Mouse (Mus musculus) forebrain, embryonic 14.5 days (tissue): ENCODE data around the gene Parp6. TPM values are rescaled to one million over a fixed set of nuclear protein-coding genes. Genes with fewer than 3 reads are reported as not detected.

Experiments
- ATAC-seq: fragments of 200-750 bp; cut with Nextera tagmentation; 2 replicates; pipeline ENCODE4 v1.8.0; 2017; ENCODE audit warnings: mild to moderate bottlenecking, moderate library complexity
- DNase-seq: peaks from one replicate; pipeline ENCODE4 v3.0.0-alpha.2; 2015; ENCODE audit warnings: low spot score
- H3K27ac ChIP-seq: fragments of 300-500 bp; sonication (generic); 2 replicates; pipeline ENCODE4 v1.5.1; 2014; ENCODE audit warnings: low read depth, mild to moderate bottlenecking, control low read depth, low read length, moderate library complexity
- H3K27me3 ChIP-seq: fragments of 300-500 bp; sonication (generic); replicated peaks from 2 replicates; pipeline ENCODE4 v1.6.1; 2014; ENCODE audit warnings: low read length, control low read depth, mixed read lengths; ENCODE audit not compliant: control insufficient read depth, insufficient read depth
- H3K36me3 ChIP-seq: fragments of 300-500 bp; sonication (generic); 2 replicates; pipeline ENCODE4 v1.6.1; 2014; ENCODE audit warnings: low read length, control low read depth; ENCODE audit not compliant: control insufficient read depth, insufficient read depth
- H3K4me1 ChIP-seq: fragments of 300-500 bp; sonication (generic); 2 replicates; pipeline ENCODE4 v1.6.1; 2014; ENCODE audit warnings: antibody characterized with exemption, low read length, control low read depth; ENCODE audit not compliant: control insufficient read depth, insufficient read depth
- H3K4me2 ChIP-seq: fragments of 300-500 bp; sonication (generic); 2 replicates; pipeline ENCODE4 v1.6.1; 2014; ENCODE audit warnings: mild to moderate bottlenecking, control low read depth, low read length
- H3K4me3 ChIP-seq: fragments of 300-500 bp; sonication (generic); 2 replicates; pipeline ENCODE4 v1.5.1; 2014; ENCODE audit warnings: low read depth, low read length, control low read depth
- H3K9ac ChIP-seq: fragments of 300-500 bp; sonication (generic); 2 replicates; pipeline ENCODE4 v1.6.1; 2014; ENCODE audit warnings: mild to moderate bottlenecking, low read length, control low read depth, moderate library complexity
- H3K9me3 ChIP-seq: fragments of 300-500 bp; sonication (generic); replicated peaks from 2 replicates; pipeline ENCODE4 v1.6.1; 2016; ENCODE audit warnings: low read length, control low read depth, mixed read lengths; ENCODE audit not compliant: control insufficient read depth
- WGBS: fragments of 180-500 bp; shearing (Covaris S2); extraction: QIAGEN DNeasy Blood & Tissue Kit; methylation state at CpG from one replicate; pipeline ENCODE4 v1.1.7; 2014; 5-methylcytosine and 5-hydroxymethylcytosine counted together
- polyA plus RNA-seq: library from polyadenylated mRNA; unstranded; fragments of >200 nt; fragmentation: Nextera tagmentation; extraction: Ambion mirVana; gene quantifications from 2 replicates; pipeline ENCODE4 v1.2.1, GENCODE M21; 2014

Gene Parp6
- polyA plus RNA-seq, 1 experiment from 2014 or later, result 211 TPM

- DNase-seq (no peak), ATAC-seq (no peak)
- H3K4me2 ChIP-seq, result no peak overlapping the region
- H3K27ac ChIP-seq, result no peak overlapping the region
- WGBS, result 35% methylated on average over 6 of the region's 6 CpGs
- H3K4me1 ChIP-seq, result peaks cover 10% of the 10 kb centered on the region; the same call in 1 of the 2 replicates
- H3K27me3 ChIP-seq, result no peaks in the 10 kb centered on the region
- H3K9me3 ChIP-seq, result no peaks in the 10 kb centered on the region
- H3K4me3 ChIP-seq, result no peak overlapping the region
- no peaks in the 10 kb centered on the region for H3K36me3 ChIP-seq
- no peak overlapping the region for H3K9ac ChIP-seq
These were observed 70.4 kb downstream of the Parp6 start for GRCm38 (mm10) chr9:59687416-59688046.

- no peaks in the 10 kb centered on the region for H3K36me3 ChIP-seq
- no peaks in the 10 kb centered on the region for H3K27me3 ChIP-seq
- H3K27ac ChIP-seq, result peak overlapping the region; percentile 61; the same call in 1 of the 2 replicates
- H3K4me3 ChIP-seq, result peak overlapping the region; percentile 28
- peak overlapping the region; percentile 54 for H3K9ac ChIP-seq
- WGBS, result 1% methylated on average over 23 of the region's 23 CpGs
- peaks cover 10% of the 10 kb centered on the region; the same call in 1 of the 2 replicates for H3K4me1 ChIP-seq
- peak; percentile 92 for DNase-seq
- H3K4me2 ChIP-seq, result peak overlapping the region; percentile 67
- no peaks in the 10 kb centered on the region for H3K9me3 ChIP-seq
- peak; percentile 96 for ATAC-seq
These were observed 74.6 kb downstream of the Parp6 start for GRCm38 (mm10) chr9:59691635-59692094.

- no peaks in the 10 kb centered on the region for H3K36me3 ChIP-seq
- H3K9me3 ChIP-seq, result no peaks in the 10 kb centered on the region
- peak overlapping the region; percentile 28 for H3K4me3 ChIP-seq
- 25% methylated on average over 9 of the region's 9 CpGs for WGBS
- ATAC-seq, result peak; percentile 74
- DNase-seq, result peak; percentile 56
- H3K27ac ChIP-seq, result peak overlapping the region; percentile 61; the same call in 1 of the 2 replicates
- H3K27me3 ChIP-seq, result no peaks in the 10 kb centered on the region
- H3K9ac ChIP-seq, result peak overlapping the region; percentile 54
- H3K4me1 ChIP-seq, result peaks cover 10% of the 10 kb centered on the region; the same call in 1 of the 2 replicates
- H3K4me2 ChIP-seq, result peak overlapping the region; percentile 67
These were observed 75.1 kb downstream of the Parp6 start for GRCm38 (mm10) chr9:59692145-59692544.

- Histone ChIP-seq H3K4me3 (no peak overlapping the region), H3K4me2 (no peak overlapping the region), H3K36me3 (no peaks in the 10 kb centered on the region), H3K4me1 (peaks cover 10% of the 10 kb centered on the region; the same call in 1 of the 2 replicates), H3K9me3 (no peaks in the 10 kb centered on the region), H3K27ac (no peak overlapping the region), H3K27me3 (no peaks in the 10 kb centered on the region), H3K9ac (no peak overlapping the region)
- no peak for ATAC-seq
- no peak for DNase-seq
- WGBS, result 67% methylated on average over 16 of the region's 16 CpGs
These were observed 77.7 kb downstream of the Parp6 start for GRCm38 (mm10) chr9:59694571-59695450.

GRCm38 (mm10) chr9:59695451-59695813, 78.3 kb downstream of the Parp6 start:
- H3K9me3 ChIP-seq, result no peaks in the 10 kb centered on the region

GRCm38 (mm10) chr9:59696381-59696780, 79.3 kb downstream of the Parp6 start:
- DNase-seq (no peak), ATAC-seq (no peak)
- Histone ChIP-seq H3K4me3 (no peak overlapping the region), H3K4me1 (peaks cover 10% of the 10 kb centered on the region; the same call in 1 of the 2 replicates), H3K27ac (no peak overlapping the region), H3K9ac (no peak overlapping the region), H3K4me2 (no peak overlapping the region), H3K27me3 (no peaks in the 10 kb centered on the region), H3K9me3 (no peaks in the 10 kb centered on the region), H3K36me3 (no peaks in the 10 kb centered on the region)
- 89% methylated on average over 3 of the region's 3 CpGs for WGBS

More at GRCm38 (mm10) chr9:59695451-59695813, 78.3 kb downstream of the Parp6 start:
- DNase-seq, result no peak
- Histone ChIP-seq H3K27me3 (no peaks in the 10 kb centered on the region), H3K36me3 (no peaks in the 10 kb centered on the region), H3K27ac (no peak overlapping the region), H3K4me2 (no peak overlapping the region), H3K4me1 (peaks cover 10% of the 10 kb centered on the region; the same call in 1 of the 2 replicates), H3K9ac (no peak overlapping the region), H3K4me3 (no peak overlapping the region)
- no peak for ATAC-seq
- 55% methylated on average over 3 of the region's 3 CpGs for WGBS

Other genes starting within 250 kb of the Parp6 start
- gene Arih1, start 130.7 kb upstream of the Parp6 start, polyA plus RNA-seq, result 13.6 and 14.1 TPM in 2 replicates
- gene Hexa, start 77.7 kb upstream of the Parp6 start, polyA plus RNA-seq, result 60.7 and 61.6 TPM in 2 replicates
- 0.27 and 0.82 TPM in 2 replicates for gene Tmem202, start 77.4 kb upstream of the Parp6 start, polyA plus RNA-seq
- 14.0 and 20.3 TPM in 2 replicates for gene Celf6, start 39.4 kb upstream of the Parp6 start, polyA plus RNA-seq
- gene Pkm, start 39.1 kb downstream of the Parp6 start, polyA plus RNA-seq, result 1,240 and 1,376 TPM in 2 replicates
- 2.8 and 3.5 TPM in 2 replicates for gene Gramd2, start 62.9 kb downstream of the Parp6 start, polyA plus RNA-seq
- 12.3 and 12.7 TPM in 2 replicates for gene Senp8, start 133.4 kb downstream of the Parp6 start, polyA plus RNA-seq
- 18.8 and 21.9 TPM in 2 replicates for gene Myo9a, start 133.6 kb downstream of the Parp6 start, polyA plus RNA-seq